Mouse (Mus musculus) embryonic fibroblast, embryonic 13.5 days (primary cell): ENCODE measurements at regions not wholly inside any gene's neighbourhood (a gene's known extent, or its start where the extent isn't known, plus 50 kb on each side); places are given as distances from the start of the nearest gene placed in this dataset.

Experiments
- H3K27ac ChIP-seq: 2 replicates; pipeline ENCODE4 v1.5.1; 2012; ENCODE audit warnings: low read length, control low read depth, inconsistent platforms; ENCODE audit not compliant: insufficient read depth
- H3K4me1 ChIP-seq: 2 replicates; pipeline ENCODE4 v1.6.1; 2011; ENCODE audit warnings: low read length; ENCODE audit not compliant: control insufficient read depth, insufficient read depth
- H3K4me3 ChIP-seq: 2 replicates; pipeline ENCODE4 v1.5.1; 2011; ENCODE audit warnings: mild to moderate bottlenecking, control low read depth, low read length; ENCODE audit not compliant: insufficient read depth
- CTCF ChIP-seq: IDR thresholded peaks from 2 replicates; pipeline ENCODE4 v1.5.1; 2011; ENCODE audit warnings: mild to moderate bottlenecking, control low read depth, low read length, moderate library complexity, borderline replicate concordance; ENCODE audit not compliant: insufficient read depth
- POLR2A ChIP-seq: IDR thresholded peaks from 2 replicates; pipeline ENCODE4 v1.6.1; 2011; ENCODE audit warnings: low read depth, mild to moderate bottlenecking, control low read depth, low read length, moderate library complexity

- Histone ChIP-seq H3K4me3 (no peak overlapping the region), H3K4me1 (no peaks in the 10 kb centered on the region), H3K27ac (no peak overlapping the region)
- no peak for TF ChIP-seq POLR2A
- TF ChIP-seq CTCF, result no peak
Observed at GRCm38 (mm10) chr1:34930571-34930970, 80.8 kb downstream of the Plekhb2 start.

- TF ChIP-seq CTCF (no peak), POLR2A (no peak)
- no peak overlapping the region for H3K4me3 ChIP-seq
- H3K27ac ChIP-seq, result no peak overlapping the region
- no peaks in the 10 kb centered on the region for H3K4me1 ChIP-seq
Observed at GRCm38 (mm10) chr1:34943196-34943595, 93.4 kb downstream of the Plekhb2 start.

- no peaks in the 10 kb centered on the region for H3K4me1 ChIP-seq
- TF ChIP-seq POLR2A (no peak), CTCF (no peak)
- no peak overlapping the region for H3K4me3 ChIP-seq
- no peak overlapping the region for H3K27ac ChIP-seq
Observed at GRCm38 (mm10) chr1:34961633-34962507, 112.1 kb downstream of the Plekhb2 start.

- H3K4me3 ChIP-seq, result no peak overlapping the region
- H3K27ac ChIP-seq, result no peak overlapping the region
- H3K4me1 ChIP-seq, result no peaks in the 10 kb centered on the region
- TF ChIP-seq CTCF (no peak), POLR2A (no peak)
Observed at GRCm38 (mm10) chr1:34962508-34962885, 112.7 kb downstream of the Plekhb2 start.

DNA sequence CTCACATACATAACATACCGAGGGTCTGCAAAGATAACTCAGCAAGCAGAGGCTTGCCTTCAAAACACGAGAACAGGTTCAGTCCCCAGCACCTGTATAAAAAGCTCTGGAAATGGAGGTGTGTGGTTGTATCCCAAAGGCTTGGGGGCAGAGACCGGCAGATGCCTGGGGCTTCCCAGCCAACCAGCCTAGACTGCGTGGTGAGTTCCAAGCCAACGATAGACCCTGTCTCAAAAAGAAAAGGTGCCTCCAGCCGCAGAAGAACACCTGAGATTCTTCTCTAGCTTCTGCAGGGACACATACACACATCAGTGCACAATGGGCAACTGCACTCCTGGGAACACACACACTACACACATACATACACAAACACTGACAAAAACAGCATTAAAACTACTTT lies 125.0 kb downstream of the Plekhb2 start:
- Histone ChIP-seq H3K4me1 (no peaks in the 10 kb centered on the region), H3K4me3 (no peak overlapping the region), H3K27ac (no peak overlapping the region)
- TF ChIP-seq POLR2A, result no peak
- no peak for TF ChIP-seq CTCF

DNA sequence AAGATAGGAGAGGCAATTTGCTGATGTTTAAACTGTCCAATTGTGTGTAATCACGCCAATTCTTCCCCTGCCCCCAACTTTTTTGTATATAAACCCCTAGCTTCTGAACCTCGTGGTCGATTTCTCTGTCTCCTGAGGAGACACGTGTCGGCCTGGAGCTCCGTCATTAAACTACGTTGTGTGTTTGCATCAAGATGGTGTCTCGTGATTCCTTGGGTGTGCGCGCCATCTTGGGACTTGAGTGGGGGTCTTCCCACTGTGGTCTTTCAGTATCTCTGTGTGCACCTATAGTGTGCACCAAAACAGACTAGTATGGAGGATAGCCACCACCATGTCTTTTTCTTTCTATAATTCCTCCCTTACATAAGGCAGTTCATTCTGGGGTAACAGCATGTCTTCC lies 128.4 kb downstream of the Plekhb2 start:
- Histone ChIP-seq H3K4me3 (no peak overlapping the region), H3K4me1 (no peaks in the 10 kb centered on the region), H3K27ac (no peak overlapping the region)
- TF ChIP-seq POLR2A (no peak), CTCF (no peak)

GRCm38 (mm10) chr1:34979350-34979749 lies 129.6 kb downstream of the Plekhb2 start:
- TF ChIP-seq POLR2A, result no peak
- no peak for TF ChIP-seq CTCF
- Histone ChIP-seq H3K4me3 (no peak overlapping the region), H3K27ac (no peak overlapping the region), H3K4me1 (no peaks in the 10 kb centered on the region)

DNA sequence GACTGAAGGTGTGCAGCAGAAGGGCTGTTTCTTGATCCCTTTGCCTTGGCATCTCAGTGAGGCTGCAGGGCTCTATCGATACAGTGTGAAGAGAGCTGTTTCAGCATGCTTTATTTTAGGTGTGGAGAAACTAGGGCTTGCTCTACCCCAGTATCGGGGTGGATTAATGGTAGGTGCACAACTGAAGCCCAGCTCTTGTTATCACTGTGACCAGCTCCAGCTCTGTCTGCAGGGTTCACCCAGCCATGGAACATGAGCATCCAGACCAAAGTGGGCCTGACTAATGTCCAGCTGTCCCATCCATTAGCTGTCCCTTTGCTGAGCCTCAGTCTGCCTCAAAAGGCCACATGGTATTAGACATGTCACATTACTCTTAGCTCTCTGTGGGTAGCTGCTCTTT lies 132.2 kb downstream of the Plekhb2 start:
- TF ChIP-seq CTCF, result no peak
- no peak for TF ChIP-seq POLR2A
- Histone ChIP-seq H3K4me3 (no peak overlapping the region), H3K4me1 (no peaks in the 10 kb centered on the region), H3K27ac (no peak overlapping the region)

DNA sequence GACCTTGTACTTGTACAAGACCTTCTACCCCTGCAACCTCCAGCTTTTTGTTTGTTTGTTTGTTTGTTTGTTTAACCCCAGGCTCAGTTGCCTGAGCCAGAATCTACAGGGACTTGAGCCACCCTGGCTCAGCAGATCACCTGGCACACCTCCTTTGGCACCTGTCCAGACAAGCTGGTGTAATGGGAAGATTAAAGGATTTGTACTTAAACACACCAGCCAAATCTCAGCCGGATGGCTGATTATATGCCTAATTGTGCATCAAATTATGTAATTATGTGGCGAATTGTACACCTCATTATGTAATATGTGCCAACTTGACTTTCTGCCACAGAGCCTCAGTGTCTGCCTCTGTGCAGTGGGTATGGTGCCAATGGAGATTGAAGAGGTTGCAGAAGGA lies 133.2 kb downstream of the Plekhb2 start:
- H3K4me3 ChIP-seq, result no peak overlapping the region
- TF ChIP-seq POLR2A (no peak), CTCF (no peak)
- H3K27ac ChIP-seq, result no peak overlapping the region
- H3K4me1 ChIP-seq, result no peaks in the 10 kb centered on the region

- no peak for TF ChIP-seq POLR2A
- no peak for TF ChIP-seq CTCF
- H3K27ac ChIP-seq, result no peak overlapping the region
- H3K4me1 ChIP-seq, result no peaks in the 10 kb centered on the region
- no peak overlapping the region for H3K4me3 ChIP-seq
Observed at GRCm38 (mm10) chr1:34986861-34987260, 137.1 kb downstream of the Plekhb2 start.

GRCm38 (mm10) chr1:34987650-34988221 lies 138.0 kb downstream of the Plekhb2 start:
- Histone ChIP-seq H3K4me3 (no peak overlapping the region), H3K4me1 (no peaks in the 10 kb centered on the region)
- TF ChIP-seq POLR2A (no peak), CTCF (no peak)

More at GRCm38 (mm10) chr1:34987650-34988221, 138.0 kb downstream of the Plekhb2 start:
- no peak overlapping the region for H3K27ac ChIP-seq
